Mouse (Mus musculus): ENCODE results near the gene Mthfsd.

- TF ChIP-seq CTCF (IDR thresholded peaks at IDR 0.05; ENCODE audit: low read depth, low read length) (no peak), POLR2A (IDR thresholded peaks at IDR 0.05; ENCODE audit: extremely low read depth, insufficient read depth, low read length) (no peak)
These were observed 49.1 kb downstream of the Mthfsd start for GRCm38 (mm10) chr8:121059098-121059497.

All from liver, adult 2 months (tissue).